Mouse (Mus musculus) brain, embryonic 14.5 days (tissue): ENCODE results near the gene Oaz1.

Experiments
- CTCF ChIP-seq: fragments of 200-500 bp; IDR thresholded peaks from 2 replicates; pipeline ENCODE4 v1.5.1; 2012; ENCODE audit warnings: inconsistent platforms, mild to moderate bottlenecking, moderate library complexity, borderline replicate concordance; ENCODE audit not compliant: insufficient read depth, insufficient read length; ENCODE audit errors: extremely low read depth
- POLR2A ChIP-seq: fragments of 200-500 bp; IDR thresholded peaks from 2 replicates; pipeline ENCODE4 v1.6.1; 2012; ENCODE audit warnings: mild to moderate bottlenecking, inconsistent platforms, borderline replicate concordance; ENCODE audit not compliant: poor library complexity, insufficient read depth, insufficient read length, severe bottlenecking; ENCODE audit errors: extremely low read depth

DNA sequence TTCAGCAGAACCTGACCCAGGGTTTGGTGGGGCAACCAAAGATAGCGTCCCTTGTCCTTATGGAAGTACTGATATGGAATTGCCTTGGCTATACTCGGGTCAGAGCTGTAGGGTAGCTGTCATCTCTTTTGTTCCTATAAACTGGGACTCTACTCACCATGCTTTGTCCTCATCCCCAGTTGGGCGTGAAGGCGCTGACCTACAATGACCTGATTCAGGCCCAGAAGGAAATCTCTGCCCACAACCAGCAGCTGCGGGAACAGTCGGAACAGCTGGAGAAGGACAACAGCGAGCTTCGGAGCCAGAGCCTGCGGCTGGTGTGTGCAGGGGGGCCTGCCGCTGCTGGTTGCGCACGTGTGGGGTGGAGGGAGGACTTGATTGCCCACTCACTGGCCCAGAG is 41.6 kb upstream of the Oaz1 start:
- TF ChIP-seq CTCF (no peak), POLR2A (no peak)
